Mouse (Mus musculus) heart, embryonic 14.5 days (tissue): ENCODE results near the gene Dph3. TPM values are rescaled to one million over a fixed set of nuclear protein-coding genes. Genes with fewer than 3 reads are reported as not detected.
A peak's percentile ranks its signal among the peaks of the same experiment; 100 is the strongest.
"Not testable (repeated sequence)": the region's sequence is repeated elsewhere in the genome, so short reads cannot be mapped to it uniquely, and the experiment has no call there.

Experiments
- ATAC-seq: fragments of 200-750 bp; cut with Nextera tagmentation; 2 replicates; pipeline ENCODE4 v1.8.0; 2017; ENCODE audit warnings: low read depth, moderate TSS enrichment; ENCODE audit not compliant: insufficient number of reproducible peaks, insufficient read depth, low FRiP score
- H3K27ac ChIP-seq, 2 experiments: fragments of 200-500 bp in 1 of 2; fragments of 300-500 bp in 1 of 2; sonication (generic) in 1 of 2; replicated peaks in 1 of 2; 2 replicates each; pipeline ENCODE4 v1.5.1; 2012 to 2014; ENCODE audit warnings: low read depth in 2 of 2, low read length in 2 of 2, control low read depth in 1 of 2, mild to moderate bottlenecking in 1 of 2, mixed read lengths in 1 of 2; ENCODE audit not compliant: control insufficient read depth in 1 of 2, insufficient read depth in 1 of 2
- H3K27me3 ChIP-seq: fragments of 300-500 bp; sonication (generic); 2 replicates; pipeline ENCODE4 v1.6.1; 2014; ENCODE audit warnings: mild to moderate bottlenecking, low read length, control low read depth; ENCODE audit not compliant: control insufficient read depth, insufficient read depth
- H3K36me3 ChIP-seq: fragments of 300-500 bp; sonication (generic); 2 replicates; pipeline ENCODE4 v1.6.1; 2014; ENCODE audit warnings: mild to moderate bottlenecking, control low read depth, low read length, mixed read lengths; ENCODE audit not compliant: control insufficient read depth, insufficient read depth
- H3K4me1 ChIP-seq, 2 experiments: fragments of 200-500 bp in 1 of 2; fragments of 300-500 bp in 1 of 2; sonication (generic) in 1 of 2; 2 replicates each; pipeline ENCODE4 v1.6.1; 2012 to 2014; ENCODE audit warnings: low read length in 2 of 2, control low read depth in 1 of 2, mixed read lengths in 1 of 2; ENCODE audit not compliant: control insufficient read depth in 2 of 2, insufficient read depth in 2 of 2
- H3K4me2 ChIP-seq: fragments of 300-500 bp; sonication (generic); 2 replicates; pipeline ENCODE4 v1.6.1; 2014; ENCODE audit warnings: mild to moderate bottlenecking, low read length
- H3K4me3 ChIP-seq, 2 experiments: fragments of 200-500 bp in 1 of 2; fragments of 300-500 bp in 1 of 2; sonication (generic) in 1 of 2; 2 replicates each; pipeline ENCODE4 v1.5.1; 2012 to 2014; ENCODE audit warnings: low read length in 2 of 2, mild to moderate bottlenecking in 2 of 2, control low read depth in 1 of 2, low read depth in 1 of 2, moderate library complexity in 1 of 2; ENCODE audit not compliant: control insufficient read depth in 1 of 2, insufficient read depth in 1 of 2
- H3K9ac ChIP-seq: fragments of 300-500 bp; sonication (generic); 2 replicates; pipeline ENCODE4 v1.6.1; 2014; ENCODE audit warnings: mild to moderate bottlenecking, low read length
- H3K9me3 ChIP-seq: fragments of 300-500 bp; sonication (generic); 2 replicates; pipeline ENCODE4 v1.6.1; 2016; ENCODE audit warnings: low read length, control low read depth; ENCODE audit not compliant: control insufficient read depth
- WGBS: fragments of 180-500 bp; shearing (Covaris S2); extraction: QIAGEN DNeasy Blood & Tissue Kit; methylation state at CpG from one replicate; pipeline ENCODE4 v1.1.7; 2014; 5-methylcytosine and 5-hydroxymethylcytosine counted together
- polyA plus RNA-seq: library from polyadenylated mRNA; unstranded; fragments of >200 nt; fragmentation: Nextera tagmentation; extraction: Ambion mirVana; gene quantifications from 2 replicates; pipeline ENCODE4 v1.2.1, GENCODE M21; 2014

The Dph3 gene
- 93.4 and 96.0 TPM in 2 replicates for polyA plus RNA-seq

DNA sequence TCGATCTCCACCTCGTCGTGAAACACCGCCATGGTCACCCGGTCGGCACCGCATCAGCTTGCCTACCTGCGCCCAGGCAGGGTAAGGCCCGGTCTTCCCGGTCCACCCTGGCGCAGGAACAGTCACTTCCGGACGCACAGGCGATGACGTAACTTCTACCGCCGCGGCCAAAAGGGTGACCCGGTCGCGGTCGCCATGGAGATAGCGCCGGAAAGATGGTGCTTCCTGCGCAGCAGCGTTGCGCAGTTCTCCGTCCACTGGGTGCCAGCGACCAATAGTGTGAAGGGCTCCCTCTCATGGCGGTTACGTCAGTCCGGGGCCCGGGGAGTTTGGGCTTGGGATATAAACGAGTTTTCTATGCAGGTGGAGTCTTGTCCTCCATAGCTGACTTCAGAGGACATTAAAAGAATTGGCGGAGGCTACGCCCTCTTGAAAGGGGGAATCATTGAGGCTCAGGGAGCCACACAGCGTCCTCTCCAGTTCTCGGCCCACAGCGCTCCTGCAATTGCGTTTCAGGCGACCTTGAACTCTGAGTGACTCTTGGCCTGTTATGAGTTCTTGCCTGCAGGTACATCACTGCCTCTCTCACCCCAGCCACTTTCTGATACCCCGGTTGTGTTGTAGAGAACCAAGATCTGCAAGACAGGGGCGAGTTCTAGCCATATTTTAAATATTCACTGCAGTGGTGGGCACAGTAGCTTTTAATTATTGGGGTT, at the start of gene Dph3:
Gene Dph3 (minus strand): TSS at position 244 of the 716 bp plus-strand sequence.
- under 1% methylated on average over 43 of the region's 43 CpGs for WGBS
- Histone ChIP-seq H3K4me2 (peak within 1 kb of the TSS; percentile 83), H3K27me3 (no peaks in the 10 kb centered on the region), H3K9me3 (no peaks in the 10 kb centered on the region), H3K9ac (peak within 1 kb of the TSS; percentile 71), H3K4me3 (peak within 1 kb of the TSS; percentile 65 to 97), H3K27ac (peak within 1 kb of the TSS; percentile 84 to 98), H3K4me1 (peaks cover 4 to 12% of the 10 kb centered on the region in 2 experiments; a peak in 3 of 4 replicates), H3K36me3 (peaks cover 33% of the 10 kb centered on the region)
- peak; percentile 92 for ATAC-seq

DNA sequence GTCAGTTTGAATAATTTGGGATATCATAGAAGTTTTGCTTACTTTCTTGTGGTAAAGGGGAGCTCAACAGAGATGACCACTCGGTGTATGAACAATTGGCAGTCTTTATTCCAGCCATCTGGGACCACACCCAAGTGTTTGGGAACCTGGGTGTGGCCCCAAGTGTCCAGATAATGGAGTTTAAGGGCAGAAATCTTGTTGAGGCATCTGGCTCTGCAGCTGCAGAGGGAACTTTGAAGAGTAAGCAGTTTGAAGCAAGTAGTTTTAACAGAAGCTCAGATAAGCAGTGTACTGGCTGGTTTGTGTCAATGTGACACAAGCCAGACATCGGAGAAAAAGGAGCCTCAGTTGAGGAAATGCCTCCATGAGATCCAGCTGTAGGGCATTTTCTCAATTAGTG, 48.8 kb upstream of the Dph3 start:
- no peaks in the 10 kb centered on the region for H3K27me3 ChIP-seq
- 0 out of 4 replicates have a peak overlapping the region, but pooled peaks of 1 of the 2 experiments have one; percentile 6 for H3K4me3 ChIP-seq
- no peaks in the 10 kb centered on the region for H3K9me3 ChIP-seq
- ATAC-seq: no peak
- no peak overlapping the region for H3K9ac ChIP-seq
- H3K4me1 ChIP-seq: peaks cover 10 to 18% of the 10 kb centered on the region in 2 experiments
- H3K27ac ChIP-seq: peak overlapping the region; percentile 37 to 41; a peak in 3 of 4 replicates
- 7% methylated on average over 2 of the region's 2 CpGs for WGBS
- no peaks in the 10 kb centered on the region for H3K36me3 ChIP-seq
- peak overlapping the region; percentile 46 for H3K4me2 ChIP-seq

DNA sequence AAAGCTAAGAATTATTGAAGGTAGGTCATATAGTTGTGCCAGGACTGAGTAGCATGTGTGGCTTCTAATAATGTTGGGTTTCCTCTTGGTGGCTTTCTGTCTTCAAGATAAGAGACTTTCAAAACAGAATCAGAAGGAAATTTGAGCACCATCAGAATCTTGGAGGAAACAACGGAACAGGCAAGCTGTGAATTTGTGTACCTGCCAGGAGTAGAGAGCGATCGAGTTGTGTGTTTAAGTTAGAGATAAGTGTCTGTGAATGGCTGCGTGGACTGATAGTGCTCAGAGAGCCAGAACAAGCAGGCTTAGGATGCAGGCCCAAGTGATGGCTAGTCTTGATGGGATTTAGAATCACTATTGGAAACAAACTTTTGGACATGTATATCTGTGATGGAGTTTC, 46.3 kb upstream of the Dph3 start:
- WGBS: 20% methylated on average over 4 of the region's 4 CpGs
- no peak for ATAC-seq
- Histone ChIP-seq H3K9ac (no peak overlapping the region), H3K4me1 (peaks cover 10 to 18% of the 10 kb centered on the region in 2 experiments), H3K4me3 (no peak overlapping the region), H3K9me3 (no peaks in the 10 kb centered on the region), H3K36me3 (no peaks in the 10 kb centered on the region), H3K27ac (no peak overlapping the region), H3K27me3 (no peaks in the 10 kb centered on the region), H3K4me2 (no peak overlapping the region)

- H3K27ac ChIP-seq: no peak overlapping the region
- no peaks in the 10 kb centered on the region for H3K36me3 ChIP-seq
- H3K9me3 ChIP-seq: no peaks in the 10 kb centered on the region
- WGBS: 68% methylated on average over 5 of the region's 5 CpGs
- H3K9ac ChIP-seq: no peak overlapping the region
- no peak overlapping the region for H3K4me3 ChIP-seq
- no peak for ATAC-seq
- no peak overlapping the region for H3K4me2 ChIP-seq
- H3K27me3 ChIP-seq: no peaks in the 10 kb centered on the region
- H3K4me1 ChIP-seq: peaks cover 2% of the 10 kb centered on the region in 2 experiments; a peak in 1 of 4 replicates
Measured at GRCm38 (mm10) chr14:32128409-32128808, 42.9 kb upstream of the Dph3 start.

DNA sequence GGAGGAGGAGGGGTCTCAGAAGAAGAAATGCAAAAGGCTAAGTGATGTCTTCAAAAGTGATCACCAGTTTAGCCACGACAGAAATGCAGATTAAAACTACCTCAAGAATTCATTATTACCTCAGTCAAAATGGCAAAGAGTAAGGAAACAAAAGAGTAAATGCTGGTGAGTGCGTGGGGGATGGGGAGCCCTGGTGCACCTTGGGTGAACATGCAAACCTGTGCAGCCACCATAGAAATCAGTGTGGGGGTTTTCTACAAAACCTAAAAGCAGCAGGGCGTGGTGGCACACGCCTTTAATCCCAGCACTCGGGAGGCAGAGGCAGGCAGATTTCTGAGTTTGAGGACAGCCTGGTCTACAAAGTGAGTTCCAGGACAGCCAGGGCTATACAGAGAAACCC, 39.7 kb upstream of the Dph3 start:
- H3K9ac ChIP-seq, H3K4me2 ChIP-seq, H3K4me1 ChIP-seq, H3K4me3 ChIP-seq, H3K36me3 ChIP-seq, H3K27me3 ChIP-seq, H3K9me3 ChIP-seq, ATAC-seq, H3K27ac ChIP-seq: not testable (repeated sequence)
- WGBS: 77% methylated on average over 5 of the region's 5 CpGs

DNA sequence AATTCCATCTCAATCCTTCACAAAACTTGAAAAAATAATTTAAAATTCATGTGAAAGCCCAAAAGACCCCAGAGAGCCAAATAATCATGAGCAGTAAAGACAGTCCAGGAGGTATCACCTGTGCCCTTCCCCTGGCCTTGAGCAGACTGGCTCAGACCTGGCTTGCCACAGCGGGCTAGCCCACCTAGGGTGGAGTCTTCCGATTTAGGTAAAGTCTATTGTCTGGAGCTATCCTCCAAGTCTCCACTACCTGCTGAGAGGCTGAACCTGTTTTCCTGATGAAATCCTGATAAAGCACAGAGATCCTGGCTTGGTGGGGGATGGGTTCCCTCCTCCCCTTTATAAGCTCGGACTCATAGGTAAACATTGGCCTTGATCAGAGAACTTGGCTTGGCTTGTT, 38.7 kb upstream of the Dph3 start:
- Histone ChIP-seq H3K27ac (no peak overlapping the region), H3K36me3 (no peaks in the 10 kb centered on the region), H3K27me3 (no peaks in the 10 kb centered on the region), H3K4me1 (no peaks in the 10 kb centered on the region), H3K9ac (no peak overlapping the region), H3K4me2 (no peak overlapping the region), H3K4me3 (no peak overlapping the region), H3K9me3 (no peaks in the 10 kb centered on the region)
- no peak for ATAC-seq
- 71% methylated on average over 3 of the region's 3 CpGs for WGBS

DNA sequence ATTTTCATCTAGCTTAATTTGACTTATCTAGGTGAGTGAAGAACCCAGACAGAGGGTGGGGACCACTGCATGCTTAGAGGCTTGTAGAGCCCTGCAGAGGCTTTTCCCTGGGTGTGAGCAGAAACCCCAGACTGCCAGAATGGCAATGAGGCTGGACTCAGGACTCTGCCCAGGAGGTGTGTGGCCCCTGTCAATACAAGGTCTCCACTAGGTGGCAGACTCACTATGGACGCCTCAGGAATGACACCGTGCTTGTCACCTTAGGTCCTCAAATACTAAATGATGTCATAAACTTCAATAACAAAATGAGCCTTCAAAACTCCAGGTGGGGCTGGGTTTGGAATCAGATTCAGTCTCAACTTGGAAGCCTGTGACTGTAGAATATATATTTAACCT, 36.4 kb upstream of the Dph3 start:
- Histone ChIP-seq H3K4me1 (no peaks in the 10 kb centered on the region), H3K4me3 (no peak overlapping the region), H3K27me3 (no peaks in the 10 kb centered on the region), H3K27ac (no peak overlapping the region), H3K9me3 (no peaks in the 10 kb centered on the region), H3K36me3 (no peaks in the 10 kb centered on the region), H3K4me2 (no peak overlapping the region), H3K9ac (no peak overlapping the region)
- 40% methylated on average over 2 of the region's 2 CpGs for WGBS
- ATAC-seq: no peak
